Mouse (Mus musculus) spleen, adult 2 months (tissue): ENCODE results near the gene Coro7.

ENCODE experiments used
- CTCF ChIP-seq: fragments of 200-500 bp; IDR thresholded peaks from 2 replicates; pipeline ENCODE4 v1.5.1; 2011; ENCODE audit warnings: mild to moderate bottlenecking, inconsistent platforms; ENCODE audit not compliant: insufficient read depth, insufficient read length, insufficient replicate concordance; ENCODE audit errors: extremely low read depth
- POLR2A ChIP-seq: fragments of 200-500 bp; IDR thresholded peaks from 2 replicates; pipeline ENCODE4 v1.6.1; 2011; ENCODE audit warnings: low read depth, low read length, inconsistent platforms

DNA sequence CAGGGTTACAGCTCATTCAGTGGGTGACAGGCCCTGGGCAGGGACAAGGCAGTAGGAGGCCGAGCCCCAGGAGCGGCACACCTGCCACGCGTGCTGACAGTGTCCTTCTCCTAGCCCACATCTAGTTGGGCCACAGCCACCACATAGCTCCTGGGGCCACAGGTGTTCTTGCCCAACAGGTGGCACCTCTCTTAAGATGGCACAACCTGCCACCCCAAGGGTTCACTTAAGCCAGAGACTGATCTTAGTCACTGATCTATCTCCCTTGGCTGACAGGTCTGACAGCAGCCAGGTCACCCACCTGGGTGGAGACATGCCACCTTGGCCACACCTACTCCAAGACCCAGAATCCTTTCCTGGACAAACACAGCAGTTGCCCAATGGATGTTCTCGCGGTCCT, 36.6 kb downstream of the Coro7 start:
- TF ChIP-seq CTCF = no peak
- TF ChIP-seq POLR2A = no peak
